Mouse (Mus musculus) A20 (cell line): ENCODE results near the gene Rpl39l.
A peak's percentile ranks its signal among the peaks of the same experiment; 100 is the strongest.
"Not testable (repeated sequence)": the region's sequence is repeated elsewhere in the genome, so short reads cannot be mapped to it uniquely, and the experiment has no call there.

Experiments
- DNase-seq: peaks from one replicate; pipeline ENCODE4 v3.0.0-alpha.2; 2011; ENCODE audit warnings: low read depth, low spot score

Rpl39l gene

DNA sequence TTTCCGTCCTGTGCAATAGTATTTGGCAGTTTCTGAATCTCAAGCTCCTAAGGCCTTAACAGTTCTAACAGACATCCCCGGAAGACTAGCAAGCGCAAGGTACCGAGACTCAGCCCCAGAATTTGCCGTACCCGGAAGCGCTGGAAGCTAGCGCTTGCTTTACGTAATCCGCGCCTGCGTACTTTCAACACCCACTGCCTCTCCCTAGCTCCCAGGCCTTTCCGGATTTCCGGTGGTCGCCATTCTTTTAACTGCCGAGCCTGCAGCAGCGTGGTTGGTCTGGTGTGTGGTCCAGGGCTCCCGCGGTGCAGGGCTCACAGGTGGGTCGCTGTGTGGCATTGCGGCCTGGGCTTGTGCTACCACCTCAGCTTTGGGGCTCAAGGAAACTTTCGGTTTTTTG is at the start of gene Rpl39l:
TSS of gene Rpl39l (plus strand) at position 222 of the 400 bp plus-strand sequence.
- no peak for DNase-seq

GRCm38 (mm10) chr16:10127586-10127985 is 42.4 kb upstream of the Rpl39l start:
- no peak for DNase-seq

- no peak for DNase-seq
Observed at GRCm38 (mm10) chr16:10129052-10129911, 40.7 kb upstream of the Rpl39l start.

DNA sequence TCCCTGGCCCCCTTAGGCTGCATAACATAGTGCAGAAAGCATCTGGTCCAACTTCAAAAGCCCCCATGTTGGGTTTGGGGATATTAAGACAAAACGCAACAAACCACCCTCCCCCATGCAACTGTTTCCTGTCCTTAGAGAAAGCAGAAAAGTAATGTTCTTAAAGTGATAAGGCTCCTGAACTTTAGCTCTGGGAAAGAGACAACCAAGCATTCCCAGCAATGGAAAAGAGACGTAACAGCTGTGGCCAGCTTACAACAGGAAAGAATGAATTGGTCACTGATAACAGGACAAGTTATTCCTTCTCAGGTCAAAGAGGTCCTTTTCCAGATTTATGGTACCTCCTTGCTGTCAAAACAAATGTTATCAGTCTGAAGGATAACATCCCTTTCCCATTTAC is 26.9 kb upstream of the Rpl39l start:
- DNase-seq, result no peak

DNA sequence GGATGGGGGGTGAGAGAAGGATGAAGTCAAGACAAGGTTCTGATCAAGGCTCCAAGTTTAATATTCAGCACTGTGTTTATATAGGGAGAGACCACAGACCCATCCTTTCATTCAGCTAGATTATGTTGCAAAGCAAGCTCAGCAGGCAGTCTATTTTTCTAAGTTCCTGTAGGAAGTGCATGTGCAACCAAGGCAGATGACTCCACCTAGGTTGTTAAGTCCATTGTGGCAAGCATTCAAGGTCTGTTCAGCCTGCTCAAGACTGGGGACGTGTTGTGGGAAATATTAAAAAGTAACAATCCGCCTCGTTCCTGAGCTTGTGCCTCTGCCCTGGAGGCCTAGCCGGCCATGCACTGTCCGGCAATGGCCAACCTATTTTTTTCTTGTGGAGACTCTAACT is 22.6 kb upstream of the Rpl39l start:
- DNase-seq, result no peak

- DNase-seq, result no peak
Observed at GRCm38 (mm10) chr16:10169123-10169905, 712 bp upstream of the Rpl39l start.

GRCm38 (mm10) chr16:10171276-10171675 is 1.2 kb downstream of the Rpl39l start:
- no peak for DNase-seq

GRCm38 (mm10) chr16:10172179-10172820 is 2.3 kb downstream of the Rpl39l start:
- no peak for DNase-seq

- DNase-seq, result not testable (repeated sequence)
Observed at GRCm38 (mm10) chr16:10187461-10187860, 17.4 kb downstream of the Rpl39l start.

GRCm38 (mm10) chr16:10192679-10193506 is 22.9 kb downstream of the Rpl39l start, which contains the start of gene Atf7ip2:
Gene Atf7ip2 (plus strand): TSS chr16:10192712.
- no peak for DNase-seq

DNA sequence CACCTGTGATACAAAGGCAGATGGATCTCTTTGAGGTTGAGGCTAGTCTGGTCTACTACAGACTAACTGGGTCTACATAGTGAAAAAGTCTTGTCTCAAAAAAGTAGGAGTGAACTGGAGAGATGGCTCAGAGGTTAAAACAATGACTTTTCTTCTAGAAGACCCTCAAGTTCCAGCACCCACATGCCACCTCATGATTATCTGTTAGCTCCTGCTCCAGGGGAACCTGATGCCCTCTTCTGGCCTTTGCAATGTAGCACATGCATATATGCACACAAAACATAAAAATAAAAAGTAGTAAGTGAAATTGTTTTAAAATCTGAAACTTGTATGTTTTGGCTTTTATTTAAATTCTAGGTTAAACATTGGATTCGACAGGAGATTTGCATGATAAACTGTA is 38.8 kb downstream of the Rpl39l start:
- peak; percentile 14 for DNase-seq

DNA sequence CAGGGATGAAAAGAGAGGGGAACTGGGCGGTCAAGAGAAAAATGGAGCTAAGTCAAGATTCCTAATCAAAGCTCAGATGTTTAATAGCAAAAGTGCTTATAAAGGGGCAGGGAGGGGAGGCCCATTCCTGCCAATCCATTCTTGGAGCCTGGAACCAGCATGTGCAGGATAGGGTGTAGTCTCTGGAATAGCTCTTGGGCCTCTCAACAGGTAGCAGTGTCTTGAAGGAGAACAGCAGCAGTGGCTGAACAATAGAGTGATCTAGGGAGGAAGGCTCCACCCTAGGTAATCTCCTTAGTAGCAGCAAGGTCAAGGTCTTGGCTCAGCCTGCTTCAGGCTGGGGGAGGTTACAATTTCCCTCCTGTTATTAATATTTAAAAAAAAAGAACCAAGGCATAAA is 46.3 kb downstream of the Rpl39l start:
- DNase-seq, result not testable (repeated sequence)

DNA sequence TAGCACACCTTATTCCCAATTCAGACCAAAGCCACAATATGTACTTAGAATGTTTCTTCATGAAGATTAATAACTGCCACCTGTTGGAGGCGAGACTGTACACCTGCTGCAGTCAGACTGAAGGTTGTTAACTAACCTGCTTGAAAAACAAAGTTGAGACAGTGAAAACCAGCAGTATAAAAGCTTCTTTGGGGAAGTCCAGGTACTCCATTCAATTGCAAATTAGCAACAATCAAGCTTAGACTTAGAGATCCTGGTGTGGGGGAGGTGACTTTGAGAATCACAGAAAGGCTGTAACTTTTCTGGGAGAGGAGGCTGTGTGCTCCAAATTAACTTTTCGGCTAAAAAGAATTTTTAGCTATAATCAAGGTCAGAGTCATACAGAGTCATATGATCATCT is 47.0 kb downstream of the Rpl39l start:
- not testable (repeated sequence) for DNase-seq
